Mouse (Mus musculus) heart, adult 9 months (tissue): ENCODE data around the gene Scrg1.
"Not testable (repeated sequence)": the region's sequence is repeated elsewhere in the genome, so short reads cannot be mapped to it uniquely, and the experiment has no call there.

Experiments used
- DNase-seq, 2 experiments: peaks; one replicate each; pipeline ENCODE4 v3.0.0; 2022; ENCODE audit warnings: low spot score in 2 of 2

Scrg1 gene

DNA sequence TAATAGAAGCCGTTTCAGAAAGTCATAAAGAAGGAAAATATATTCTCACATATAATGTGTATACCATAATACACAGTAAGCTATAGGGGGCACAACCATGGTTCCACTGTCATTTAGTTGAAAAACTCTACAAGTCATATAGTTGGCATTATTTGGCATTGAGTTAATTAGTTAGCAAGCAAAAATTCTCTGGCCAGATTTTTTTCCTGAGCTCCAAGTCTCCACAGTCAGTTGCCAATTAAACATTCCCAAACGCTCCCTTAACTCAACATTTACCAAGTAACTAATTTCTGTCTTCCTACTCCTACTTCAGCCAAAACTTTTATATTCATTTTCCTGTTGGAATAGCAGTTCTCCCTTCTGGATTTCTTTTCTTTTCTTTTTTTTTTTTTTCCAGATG is 2.4 kb upstream of the Scrg1 start:
- no peak for DNase-seq

DNA sequence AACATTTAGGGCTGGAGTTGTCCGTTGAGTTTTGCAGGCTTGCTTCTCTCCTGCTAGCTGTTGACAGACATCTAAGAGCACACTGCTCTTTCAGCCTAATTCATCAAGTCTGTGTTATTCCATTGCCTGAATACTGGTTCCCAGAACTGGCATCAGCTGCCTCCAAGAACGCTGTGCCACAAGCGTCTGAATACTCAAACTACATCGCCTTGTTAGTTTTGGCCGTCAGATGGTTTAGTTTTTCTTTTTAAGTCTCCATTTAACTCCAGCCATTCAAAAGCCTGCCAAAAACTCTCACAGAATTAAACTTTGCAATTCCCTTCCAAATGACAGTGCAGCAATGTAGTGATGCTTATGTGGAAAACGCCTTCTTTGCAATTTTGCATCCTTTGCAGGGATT is 1.4 kb downstream of the Scrg1 start:
- no peak for DNase-seq

DNA sequence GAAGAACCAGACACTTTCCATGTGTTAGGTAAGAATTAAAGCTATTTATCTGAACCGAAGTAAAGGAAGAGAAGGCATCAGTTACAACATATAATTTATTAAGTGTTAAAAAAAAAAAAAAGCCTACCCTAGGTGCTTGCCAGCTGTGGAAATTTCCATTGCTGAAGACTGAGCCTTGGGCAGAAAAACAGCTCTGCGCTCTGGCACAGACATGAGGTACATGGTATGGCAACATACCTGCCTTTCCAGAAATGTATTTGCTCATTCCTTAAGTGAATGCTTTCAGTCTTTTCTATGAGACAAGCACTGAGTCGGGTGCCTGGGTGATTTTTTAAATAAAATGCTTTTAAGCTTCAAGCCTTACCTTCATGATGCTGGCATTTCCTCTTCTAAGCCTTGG is 2.2 kb downstream of the Scrg1 start:
- no peak for DNase-seq

DNA sequence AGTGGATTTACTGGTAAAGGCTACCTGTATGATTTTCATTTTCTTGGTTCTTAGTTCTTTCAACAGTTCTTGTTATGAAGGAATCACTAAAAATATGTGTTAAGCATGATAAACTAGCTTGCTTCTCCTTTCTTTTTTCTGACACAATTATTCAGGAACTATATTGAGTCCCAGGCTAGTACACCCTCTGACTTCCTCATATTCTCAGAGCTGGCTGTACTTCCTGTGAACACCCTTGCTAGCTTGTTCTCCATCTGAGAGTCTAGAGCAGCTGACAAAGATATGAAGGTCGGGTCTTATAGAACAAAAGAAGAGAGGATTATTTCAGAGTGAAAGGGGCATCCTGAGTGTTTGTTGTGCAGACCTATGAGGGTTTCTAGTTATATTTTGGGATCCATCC is 7.1 kb downstream of the Scrg1 start:
- peak; percentile 7 to 20 for DNase-seq

DNA sequence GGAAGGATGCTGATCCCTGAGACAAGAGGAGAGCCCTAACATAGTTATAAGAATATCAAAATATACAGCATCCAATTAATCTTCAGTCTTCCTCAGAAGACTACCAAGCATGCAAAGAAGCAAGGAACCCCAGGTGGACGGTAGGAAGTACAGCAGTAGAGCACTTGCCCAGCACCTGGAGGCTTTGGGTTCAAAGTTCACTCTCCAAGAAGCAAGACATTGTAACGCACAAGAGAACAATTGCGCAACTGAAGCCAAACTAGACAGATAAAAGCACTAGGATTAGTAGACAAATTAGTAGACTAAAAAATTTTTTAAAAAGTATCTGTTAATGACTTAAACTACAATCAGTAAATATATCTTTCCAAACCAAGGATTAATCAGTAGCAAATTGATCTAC is 8.0 kb downstream of the Scrg1 start:
- no peak for DNase-seq

DNA sequence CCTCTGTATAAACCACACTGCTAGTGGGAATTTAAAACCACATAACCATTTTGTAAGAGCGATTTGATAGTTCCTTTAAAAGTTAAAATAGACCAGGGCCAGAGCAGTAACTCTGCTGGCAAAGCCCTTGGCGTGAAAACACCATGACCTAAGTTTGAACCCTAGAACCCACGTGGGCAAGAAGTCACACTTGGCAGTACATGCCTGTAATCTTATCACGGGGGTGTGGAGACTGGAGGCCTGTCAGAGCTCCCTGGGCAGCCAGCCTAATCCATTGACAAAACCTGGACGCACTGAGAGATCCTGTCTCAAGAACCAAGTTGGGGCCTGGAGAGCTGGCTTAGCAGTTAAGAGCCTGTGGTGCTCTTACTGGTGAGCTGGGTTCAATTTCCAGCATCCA is 12.9 kb downstream of the Scrg1 start:
- peak; percentile 91 to 92 for DNase-seq

DNA sequence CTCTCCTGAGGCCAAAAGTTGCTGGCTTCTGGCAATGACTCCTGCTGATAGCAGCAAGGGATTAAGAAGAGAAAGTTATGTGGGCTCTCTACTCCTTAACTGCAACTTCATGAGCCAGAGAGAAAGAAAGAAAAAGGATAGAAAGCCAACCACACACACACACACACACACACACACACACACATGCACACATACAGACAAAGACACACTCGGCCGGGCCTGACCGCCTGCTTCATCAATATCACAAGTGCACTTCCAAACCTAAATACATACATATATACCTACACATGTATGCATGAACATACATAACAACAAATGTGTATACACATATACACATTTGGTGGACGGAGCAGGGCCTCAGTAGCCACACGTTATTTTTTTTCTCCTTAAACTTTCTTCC is 15.1 kb downstream of the Scrg1 start:
- DNase-seq: no peak

DNA sequence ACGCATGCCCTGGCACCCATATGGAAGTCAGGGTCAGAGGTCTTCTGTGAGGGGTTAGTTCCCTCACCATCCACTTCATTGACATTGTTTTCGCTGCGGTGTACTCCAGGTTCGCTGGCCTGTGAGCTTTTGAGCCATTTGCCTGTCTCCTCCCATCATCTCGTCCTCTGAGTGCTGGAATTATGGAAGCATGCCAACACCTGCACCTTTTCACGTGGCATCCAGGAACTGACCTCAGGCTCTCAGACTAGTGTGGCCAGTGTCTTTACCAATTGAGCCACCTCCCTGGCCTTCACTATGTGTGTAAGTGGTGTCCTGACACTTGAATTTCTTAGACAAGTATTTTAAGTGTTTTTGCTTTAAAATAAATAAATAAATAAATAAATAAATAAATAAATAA is 18.0 kb downstream of the Scrg1 start:
- DNase-seq: no peak

DNA sequence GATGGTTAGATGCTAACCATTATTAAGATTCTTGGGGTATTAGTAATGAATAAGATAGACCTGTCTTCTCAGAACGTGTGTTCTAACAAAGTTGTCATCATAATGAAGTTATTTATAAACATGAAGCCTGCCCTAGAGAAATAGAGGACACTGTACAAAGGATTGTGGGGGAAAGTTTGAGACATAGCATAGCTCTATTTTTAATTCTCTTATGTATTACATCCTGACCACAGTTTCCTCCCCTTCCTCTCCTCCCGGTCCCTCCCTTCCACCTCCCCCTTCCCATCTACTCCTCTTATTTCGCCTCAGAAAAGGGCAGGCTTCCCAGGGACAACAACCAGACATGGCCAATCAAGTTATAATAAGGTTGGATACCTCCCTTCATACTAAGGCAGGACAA is 22.7 kb downstream of the Scrg1 start:
- no peak for DNase-seq

DNA sequence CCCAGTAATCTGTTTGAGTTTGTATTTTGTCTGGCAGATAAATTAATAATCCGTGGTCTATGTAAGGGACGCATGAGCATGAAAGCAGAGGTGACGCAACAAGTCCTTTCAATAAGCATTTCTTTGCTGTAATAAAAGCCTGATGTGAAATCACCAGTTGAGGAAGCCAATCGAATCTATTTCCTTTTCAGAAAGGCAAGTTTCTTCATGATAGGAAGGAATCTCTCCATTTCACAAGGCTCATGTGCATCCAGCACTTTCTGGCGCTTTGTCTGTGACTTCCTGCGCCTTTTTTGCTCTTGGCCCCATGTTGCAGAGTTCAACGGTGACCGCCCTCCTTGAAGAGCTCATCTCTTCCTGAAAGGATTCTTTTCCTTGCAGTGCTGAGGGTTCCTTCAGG is 24.0 kb downstream of the Scrg1 start:
- DNase-seq: no peak

DNA sequence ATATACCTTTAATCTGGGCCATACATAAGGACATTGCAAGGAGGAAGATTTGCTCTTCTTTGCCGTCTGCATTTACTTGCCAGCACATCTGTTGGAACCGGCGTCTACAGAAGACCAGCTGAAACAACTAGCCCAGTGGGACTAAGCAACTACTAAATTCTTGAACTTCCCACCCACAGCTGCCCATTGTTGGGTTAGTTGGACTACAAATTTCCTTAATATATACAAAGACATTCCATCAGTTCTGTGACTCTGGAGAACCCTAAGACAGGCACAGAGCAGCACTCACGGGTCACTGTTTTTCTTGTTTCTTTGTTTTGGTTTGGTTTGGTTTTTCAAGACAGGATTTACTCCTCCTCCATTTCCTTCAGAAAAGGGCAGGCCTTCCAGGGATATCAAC is 24.9 kb downstream of the Scrg1 start:
- DNase-seq: no peak

DNA sequence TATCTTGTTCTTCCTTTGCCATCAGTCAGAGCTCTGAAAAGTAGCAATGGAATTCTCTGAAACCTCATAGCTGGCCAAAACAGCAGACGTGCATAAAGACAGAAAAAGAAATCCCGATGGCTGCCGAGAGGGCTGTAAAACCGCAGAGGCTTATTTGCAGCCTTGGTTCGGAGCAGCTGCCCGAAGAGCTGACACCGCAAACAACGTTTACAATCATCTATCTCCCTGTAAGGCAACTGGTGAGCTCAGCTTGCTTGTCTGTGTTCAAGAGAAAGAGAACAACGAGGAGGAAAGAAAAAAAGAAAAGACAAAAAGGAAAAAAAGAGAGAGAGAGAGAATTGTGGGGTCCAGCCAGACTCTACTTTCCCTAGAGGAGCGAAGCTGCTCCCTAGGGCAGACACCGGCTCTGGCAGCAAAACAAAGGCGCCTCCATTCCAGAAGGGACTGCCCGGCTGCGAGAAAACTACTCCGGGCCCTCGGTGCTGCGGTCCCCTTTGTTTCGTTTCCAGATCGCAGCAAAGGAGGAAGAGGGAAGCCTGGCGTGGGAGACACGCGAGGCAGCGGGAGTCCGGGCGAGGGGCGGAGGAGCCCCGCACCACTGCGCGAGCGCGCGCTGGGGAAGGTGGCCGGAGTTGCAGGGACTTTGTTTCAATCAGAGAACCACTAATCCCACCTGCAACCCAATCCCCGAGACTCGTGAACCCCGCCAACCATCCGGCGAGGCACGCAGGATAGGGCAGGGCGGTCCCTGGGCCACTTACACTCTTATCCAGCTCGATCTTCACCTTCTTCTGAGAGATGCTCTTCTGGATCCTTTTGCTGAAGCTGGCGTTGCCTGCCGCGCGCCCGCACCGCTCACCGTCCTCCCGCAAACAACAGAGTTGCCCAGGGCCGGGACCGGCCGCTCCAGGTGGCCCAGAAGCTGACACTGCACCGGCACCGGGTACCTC is 31.0 kb downstream of the Scrg1 start:
- peak; percentile 43 to 46 for DNase-seq

DNA sequence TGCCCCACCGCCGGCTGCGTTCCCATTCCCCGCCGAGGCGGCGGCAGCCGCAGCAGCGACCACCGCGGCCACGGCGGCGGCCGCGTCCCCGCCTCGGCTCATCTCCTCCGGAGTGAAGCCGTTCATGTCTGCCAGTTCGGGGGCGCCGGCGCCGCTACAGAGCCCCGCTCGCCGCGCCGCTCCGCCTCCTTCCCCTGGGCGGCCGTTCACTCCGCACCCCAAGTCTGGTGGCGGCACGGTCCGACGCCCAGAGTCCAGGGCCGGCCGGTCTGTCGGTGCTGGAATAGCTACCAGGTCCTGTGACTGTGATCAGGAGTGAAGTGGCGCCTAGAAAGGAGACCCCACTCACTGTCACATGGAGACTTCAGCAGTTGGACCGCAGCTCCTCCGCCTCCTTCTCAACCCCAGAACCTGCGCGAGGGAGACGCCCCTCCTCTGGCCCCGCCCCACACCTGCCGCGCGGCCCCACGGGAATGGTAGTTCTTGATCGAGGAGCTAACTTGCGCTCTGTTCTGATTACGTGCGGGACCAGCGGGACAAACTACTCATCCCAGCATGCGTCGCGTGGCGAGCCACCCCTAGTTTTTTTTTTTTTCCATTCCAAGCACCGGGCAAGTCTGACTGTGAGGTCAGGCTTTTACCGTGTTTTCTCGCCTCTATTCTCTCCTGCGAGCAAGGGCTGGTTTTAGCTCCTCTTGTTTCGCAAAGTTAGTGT is 31.9 kb downstream of the Scrg1 start, which contains the start of gene Sap30:
Sap30 (minus strand) TSS at position 420 of the 715 bp plus-strand sequence.
- DNase-seq: peak; percentile 98 to 99

DNA sequence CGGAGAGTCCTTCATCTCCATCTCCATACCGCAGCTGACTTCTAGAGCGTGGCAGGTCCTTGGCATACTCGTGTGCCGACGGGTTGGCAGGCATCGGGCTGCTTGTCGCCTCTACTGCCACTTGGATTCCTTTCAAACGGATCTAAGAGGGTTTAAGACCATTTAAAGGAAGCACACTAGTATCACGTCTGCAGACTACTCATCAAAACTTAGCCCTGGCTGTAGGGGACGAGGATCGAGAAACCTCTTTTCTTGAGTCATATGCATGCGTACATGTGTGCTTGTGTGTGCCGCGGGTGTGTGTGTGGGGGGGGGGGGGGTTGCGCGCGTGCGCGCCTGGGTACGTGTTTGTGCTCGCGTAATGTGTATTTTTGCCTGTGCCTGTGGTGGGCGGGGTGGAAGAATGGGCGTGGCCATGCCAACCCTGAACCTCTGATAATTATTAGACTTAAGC is 32.6 kb downstream of the Scrg1 start:
- peak; percentile 66 to 68 for DNase-seq

DNA sequence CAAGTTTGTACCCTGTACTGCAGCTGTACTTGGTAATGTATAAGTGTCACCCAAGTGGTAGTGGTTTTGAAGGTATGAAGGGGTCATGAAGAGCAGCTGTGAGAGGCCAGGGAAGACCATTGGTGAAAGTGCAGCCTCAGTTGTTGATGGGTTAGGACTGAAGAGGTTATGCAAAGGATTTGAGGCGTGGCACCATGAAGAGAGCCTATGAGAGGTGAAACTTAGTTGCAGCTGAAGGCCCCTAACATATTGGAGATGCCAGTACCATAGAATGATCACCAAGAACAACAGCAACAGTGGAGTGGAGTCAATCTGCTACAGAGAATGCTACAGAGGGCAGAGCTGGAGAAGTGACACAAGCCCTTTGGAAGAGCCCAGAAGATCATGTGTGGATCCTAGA is 33.6 kb downstream of the Scrg1 start:
- no peak for DNase-seq

DNA sequence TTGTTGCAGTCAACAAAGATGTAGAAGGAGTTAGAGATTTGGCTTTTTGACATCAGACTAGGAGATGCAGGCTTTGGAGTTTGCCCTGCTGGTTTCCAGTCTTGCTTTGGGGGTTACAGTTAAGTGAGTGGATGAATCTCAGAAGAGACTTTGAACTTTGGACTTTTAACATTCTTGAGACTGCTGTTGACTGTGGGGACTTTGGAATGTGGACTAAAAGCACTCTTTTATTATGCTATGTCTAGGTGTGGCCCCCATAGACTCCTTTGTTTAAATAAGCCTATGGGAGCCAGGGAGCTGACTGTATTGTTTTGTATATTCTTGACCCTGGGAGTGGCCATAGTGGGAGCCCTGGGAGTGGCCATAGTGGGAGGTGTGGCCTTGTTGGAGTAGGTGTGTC is 34.2 kb downstream of the Scrg1 start:
- DNase-seq: no peak

DNA sequence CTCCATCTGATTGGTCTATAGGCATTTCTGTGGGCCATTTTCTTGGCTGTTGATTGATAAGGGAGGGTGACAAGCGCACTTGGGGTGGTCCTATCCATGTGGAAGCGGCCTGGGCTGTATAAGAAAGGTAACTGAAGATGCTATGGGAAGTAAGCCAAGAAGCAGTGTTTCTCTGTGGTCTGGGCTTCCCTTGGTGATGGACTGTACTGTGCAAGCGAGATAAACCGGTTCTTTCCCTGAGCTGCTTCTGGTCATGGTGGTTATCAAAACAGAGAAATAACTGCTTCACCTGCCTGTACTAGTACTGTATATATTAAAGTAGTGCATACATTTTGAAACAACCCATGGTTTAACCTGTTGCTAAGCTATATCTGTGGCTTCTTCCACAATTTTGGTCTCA is 36.1 kb downstream of the Scrg1 start:
- no peak for DNase-seq

DNA sequence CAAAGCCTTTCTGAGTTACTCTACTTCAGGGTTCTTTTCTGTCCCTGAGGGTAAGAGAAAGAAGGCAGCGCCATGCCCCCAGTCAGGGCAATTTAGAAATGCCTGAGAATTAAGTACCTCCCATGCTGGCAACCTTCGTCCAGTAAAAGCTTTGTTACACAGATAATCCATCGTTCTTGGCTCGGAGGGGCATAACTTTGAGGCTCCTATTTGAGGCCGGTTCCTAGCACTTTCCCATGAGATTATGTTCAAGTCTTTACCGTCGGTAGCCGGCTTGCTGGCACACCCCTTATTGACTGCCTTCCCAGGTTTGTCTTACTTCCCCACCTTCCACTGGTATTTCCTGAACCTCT is 42.7 kb downstream of the Scrg1 start:
- no peak for DNase-seq

DNA sequence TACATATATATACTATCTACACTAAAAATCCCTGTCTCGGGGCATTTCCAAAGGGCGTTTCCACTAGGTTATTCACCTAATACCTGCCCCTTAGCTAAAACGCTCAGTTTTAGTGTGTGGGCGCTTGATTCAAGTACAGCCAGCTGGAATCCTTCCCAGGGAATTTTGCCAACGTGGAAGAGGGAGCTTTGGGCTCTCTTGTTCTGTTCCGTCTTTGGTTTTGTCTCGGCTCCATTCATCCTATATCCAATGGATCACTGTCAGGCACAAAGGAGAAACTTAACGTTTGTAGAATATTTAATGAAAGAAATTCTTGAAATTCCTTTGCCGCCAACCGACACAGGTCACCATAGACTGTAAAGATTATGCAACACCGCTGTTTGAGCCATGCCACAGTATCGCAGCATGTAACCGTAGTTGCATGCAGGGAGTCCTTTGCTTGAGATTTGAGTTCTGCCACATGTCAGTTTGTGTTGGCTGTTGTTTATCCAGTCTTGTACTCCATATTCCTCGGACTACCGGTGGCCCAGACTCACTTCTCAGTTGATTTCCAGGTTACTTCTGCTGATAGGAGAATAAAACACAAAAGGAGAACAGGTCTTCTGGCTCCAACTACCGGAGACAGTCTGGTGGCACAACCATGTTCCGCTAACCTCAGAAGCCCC is 43.3 kb downstream of the Scrg1 start:
- peak in 1 of 2 experiments; percentile 59 for DNase-seq

DNA sequence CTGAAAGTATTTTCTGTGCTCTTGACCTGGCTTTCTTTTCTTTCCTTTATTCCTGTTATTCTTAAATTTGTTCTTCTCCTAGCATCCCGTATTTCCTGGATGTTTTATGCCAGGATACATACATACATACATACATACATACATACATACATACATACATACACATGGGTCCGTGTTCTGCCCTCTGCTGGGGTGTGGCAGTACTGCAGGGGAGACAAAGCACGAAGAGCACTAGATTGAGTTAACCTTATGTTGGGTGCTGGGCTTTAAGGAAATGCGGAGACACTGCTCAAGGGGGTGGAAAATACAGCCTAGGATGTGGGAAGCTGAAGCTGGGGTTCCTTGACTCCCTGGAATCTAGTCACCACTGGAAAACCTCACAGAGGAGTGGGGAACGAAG is 47.9 kb downstream of the Scrg1 start:
- peak in 1 of 2 experiments; percentile 27 for DNase-seq

DNA sequence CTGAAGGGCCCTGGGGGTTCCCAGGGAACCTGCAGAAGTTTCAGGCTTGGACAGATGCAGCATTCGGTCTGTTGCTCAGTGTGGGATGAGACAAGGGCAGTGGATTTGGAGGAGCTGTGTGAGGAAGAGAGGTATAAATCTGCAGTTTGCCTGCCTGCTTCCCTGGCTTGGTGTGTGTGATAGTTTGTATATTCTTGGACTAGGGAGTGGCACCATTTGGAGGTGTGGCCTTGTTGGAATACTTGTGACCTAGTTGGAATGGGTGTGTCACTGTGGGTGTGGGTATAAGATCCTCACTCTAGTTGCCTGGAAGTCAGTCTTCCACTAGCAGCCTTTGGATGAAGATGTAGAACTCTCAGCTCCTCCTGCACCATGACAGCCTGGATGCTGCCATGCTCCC is 49.8 kb downstream of the Scrg1 start:
- not testable (repeated sequence) for DNase-seq

DNA sequence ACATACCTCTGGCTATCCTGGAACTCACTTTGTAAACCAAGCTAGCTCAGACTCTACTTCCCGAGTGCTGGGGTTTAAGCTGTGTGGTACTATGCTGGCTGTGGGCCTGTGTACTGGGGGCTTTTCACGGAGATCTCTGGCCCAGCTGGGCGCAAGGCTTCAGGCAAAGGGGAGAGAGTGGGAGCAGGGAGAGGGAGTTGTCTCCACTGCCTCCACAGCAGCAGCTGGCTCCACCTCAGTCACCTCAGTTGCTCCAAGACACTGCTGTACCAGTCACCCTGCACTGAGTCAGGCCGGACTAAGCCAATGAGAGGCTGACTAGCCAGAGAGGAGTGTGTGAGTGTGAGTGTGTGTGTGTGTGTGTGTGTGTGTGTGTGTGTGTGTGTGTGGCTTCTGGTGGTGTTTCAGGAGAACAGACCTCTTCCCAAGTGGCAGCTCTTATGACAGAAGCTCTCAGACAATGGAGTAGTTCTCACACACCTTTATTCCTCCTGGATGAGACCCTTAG is 51.9 kb downstream of the Scrg1 start:
- no peak for DNase-seq
